Mouse (Mus musculus) heart, embryonic 14.5 days (tissue): ENCODE measurements around the gene Akap2. TPM values are rescaled to one million over a fixed set of nuclear protein-coding genes. Genes with fewer than 3 reads are reported as not detected.
A peak's percentile ranks its signal among the peaks of the same experiment; 100 is the strongest.

ENCODE experiments used
- ATAC-seq: fragments of 200-750 bp; cut with Nextera tagmentation; 2 replicates; pipeline ENCODE4 v1.8.0; 2017; ENCODE audit warnings: low read depth, moderate TSS enrichment; ENCODE audit not compliant: insufficient number of reproducible peaks, insufficient read depth, low FRiP score
- H3K27ac ChIP-seq, 2 experiments: fragments of 200-500 bp in 1 of 2; fragments of 300-500 bp in 1 of 2; sonication (generic) in 1 of 2; replicated peaks in 1 of 2; 2 replicates each; pipeline ENCODE4 v1.5.1; 2012 to 2014; ENCODE audit warnings: low read depth in 2 of 2, low read length in 2 of 2, control low read depth in 1 of 2, mild to moderate bottlenecking in 1 of 2, mixed read lengths in 1 of 2; ENCODE audit not compliant: control insufficient read depth in 1 of 2, insufficient read depth in 1 of 2
- H3K27me3 ChIP-seq: fragments of 300-500 bp; sonication (generic); 2 replicates; pipeline ENCODE4 v1.6.1; 2014; ENCODE audit warnings: mild to moderate bottlenecking, low read length, control low read depth; ENCODE audit not compliant: control insufficient read depth, insufficient read depth
- H3K36me3 ChIP-seq: fragments of 300-500 bp; sonication (generic); 2 replicates; pipeline ENCODE4 v1.6.1; 2014; ENCODE audit warnings: mild to moderate bottlenecking, control low read depth, low read length, mixed read lengths; ENCODE audit not compliant: control insufficient read depth, insufficient read depth
- H3K4me1 ChIP-seq, 2 experiments: fragments of 200-500 bp in 1 of 2; fragments of 300-500 bp in 1 of 2; sonication (generic) in 1 of 2; 2 replicates each; pipeline ENCODE4 v1.6.1; 2012 to 2014; ENCODE audit warnings: low read length in 2 of 2, control low read depth in 1 of 2, mixed read lengths in 1 of 2; ENCODE audit not compliant: control insufficient read depth in 2 of 2, insufficient read depth in 2 of 2
- H3K4me2 ChIP-seq: fragments of 300-500 bp; sonication (generic); 2 replicates; pipeline ENCODE4 v1.6.1; 2014; ENCODE audit warnings: mild to moderate bottlenecking, low read length
- H3K4me3 ChIP-seq, 2 experiments: fragments of 200-500 bp in 1 of 2; fragments of 300-500 bp in 1 of 2; sonication (generic) in 1 of 2; 2 replicates each; pipeline ENCODE4 v1.5.1; 2012 to 2014; ENCODE audit warnings: low read length in 2 of 2, mild to moderate bottlenecking in 2 of 2, control low read depth in 1 of 2, low read depth in 1 of 2, moderate library complexity in 1 of 2; ENCODE audit not compliant: control insufficient read depth in 1 of 2, insufficient read depth in 1 of 2
- H3K9ac ChIP-seq: fragments of 300-500 bp; sonication (generic); 2 replicates; pipeline ENCODE4 v1.6.1; 2014; ENCODE audit warnings: mild to moderate bottlenecking, low read length
- H3K9me3 ChIP-seq: fragments of 300-500 bp; sonication (generic); 2 replicates; pipeline ENCODE4 v1.6.1; 2016; ENCODE audit warnings: low read length, control low read depth; ENCODE audit not compliant: control insufficient read depth
- WGBS: fragments of 180-500 bp; shearing (Covaris S2); extraction: QIAGEN DNeasy Blood & Tissue Kit; methylation state at CpG from one replicate; pipeline ENCODE4 v1.1.7; 2014; 5-methylcytosine and 5-hydroxymethylcytosine counted together
- polyA plus RNA-seq: library from polyadenylated mRNA; unstranded; fragments of >200 nt; fragmentation: Nextera tagmentation; extraction: Ambion mirVana; gene quantifications from 2 replicates; pipeline ENCODE4 v1.2.1, GENCODE M21; 2014

Akap2 gene
- polyA plus RNA-seq, 1 experiment from 2014 or later: 52.0 TPM

DNA sequence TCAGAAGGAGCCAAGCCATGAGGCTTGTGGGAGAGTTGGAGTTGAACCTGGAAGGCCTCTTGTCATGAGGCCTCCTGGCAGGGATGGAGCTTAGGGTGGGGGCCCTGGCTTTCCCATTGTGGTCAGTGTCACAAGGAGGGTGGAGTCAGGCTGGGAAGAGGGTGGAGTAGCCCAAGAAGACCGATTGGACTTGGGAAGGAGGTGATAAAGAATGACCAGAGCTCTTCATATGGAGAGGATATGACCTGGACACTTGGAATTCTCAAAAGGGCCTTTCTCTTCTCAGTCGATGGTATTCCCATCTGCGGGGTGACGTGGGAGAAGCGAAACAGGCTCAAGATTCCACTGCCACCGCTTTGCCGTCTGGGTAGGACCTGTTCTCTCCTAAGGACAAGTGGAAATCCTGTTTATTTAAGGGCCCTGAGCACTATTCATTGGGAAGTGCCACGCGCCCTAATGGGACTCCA lies 38.4 kb upstream of the Akap2 start:
- no peak for ATAC-seq

DNA sequence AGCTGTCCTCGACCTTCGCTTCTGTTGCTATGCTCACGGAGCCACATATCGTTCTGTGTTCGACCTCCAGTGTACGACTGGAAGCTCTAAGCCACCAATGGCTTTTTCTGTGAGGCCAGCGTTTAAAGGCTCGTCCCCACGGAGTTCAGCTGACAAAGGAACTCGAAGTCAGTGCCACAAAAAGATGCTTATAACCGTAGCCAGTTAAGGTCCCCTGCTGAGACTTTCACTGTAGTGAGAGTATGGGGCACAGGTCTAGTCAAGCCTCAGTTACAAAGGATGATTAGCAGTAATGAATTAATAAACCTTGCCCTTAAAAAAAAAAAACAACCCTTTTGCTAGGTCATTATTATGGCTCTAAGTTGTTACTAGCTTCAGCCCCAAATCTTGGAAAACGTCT lies 37.3 kb upstream of the Akap2 start:
- no peak overlapping the region for H3K4me3 ChIP-seq
- H3K36me3 ChIP-seq: peaks cover 34% of the 10 kb centered on the region
- peaks cover 23 to 54% of the 10 kb centered on the region in 2 experiments for H3K4me1 ChIP-seq
- H3K9me3 ChIP-seq: no peaks in the 10 kb centered on the region
- H3K27ac ChIP-seq: no peak overlapping the region
- ATAC-seq: no peak
- no peak overlapping the region for H3K9ac ChIP-seq
- no peak overlapping the region for H3K4me2 ChIP-seq
- 88% methylated on average over 12 of the region's 12 CpGs for WGBS
- H3K27me3 ChIP-seq: no peaks in the 10 kb centered on the region

More for the DNA sequence above, 38.4 kb upstream of the Akap2 start:
- H3K4me3 ChIP-seq: no peak overlapping the region
- peaks cover 28 to 54% of the 10 kb centered on the region in 2 experiments for H3K4me1 ChIP-seq
- WGBS: 66% methylated on average over 9 of the region's 9 CpGs
- no peaks in the 10 kb centered on the region for H3K27me3 ChIP-seq
- peaks cover 34% of the 10 kb centered on the region for H3K36me3 ChIP-seq
- H3K27ac ChIP-seq: no peak overlapping the region
- no peaks in the 10 kb centered on the region for H3K9me3 ChIP-seq
- no peak overlapping the region for H3K9ac ChIP-seq
- H3K4me2 ChIP-seq: no peak overlapping the region

- H3K27ac ChIP-seq: 0 out of 4 replicates have a peak overlapping the region, but pooled peaks of 1 of the 2 experiments have one; percentile 4
- WGBS: 71% methylated on average over 12 of the region's 12 CpGs
These were observed 35.9 kb upstream of the Akap2 start for GRCm38 (mm10) chr4:57681511-57681910.

GRCm38 (mm10) chr4:57682341-57682740 lies 35.1 kb upstream of the Akap2 start:
- Histone ChIP-seq H3K4me1 (peaks cover 14 to 44% of the 10 kb centered on the region in 2 experiments), H3K9me3 (no peaks in the 10 kb centered on the region), H3K9ac (no peak overlapping the region), H3K4me2 (no peak overlapping the region), H3K4me3 (no peak overlapping the region), H3K27me3 (no peaks in the 10 kb centered on the region), H3K27ac (peak overlapping the region in 1 of 2 experiments; percentile 35; a peak in 1 of 4 replicates), H3K36me3 (peaks cover 28% of the 10 kb centered on the region)
- no peak for ATAC-seq
- 91% methylated on average over 2 of the region's 2 CpGs for WGBS

More at GRCm38 (mm10) chr4:57681511-57681910, 35.9 kb upstream of the Akap2 start:
- H3K4me2 ChIP-seq: no peak overlapping the region
- H3K27me3 ChIP-seq: no peaks in the 10 kb centered on the region
- H3K4me1 ChIP-seq: peaks cover 14 to 44% of the 10 kb centered on the region in 2 experiments
- no peak for ATAC-seq
- H3K9ac ChIP-seq: no peak overlapping the region
- H3K36me3 ChIP-seq: peaks cover 28% of the 10 kb centered on the region
- no peaks in the 10 kb centered on the region for H3K9me3 ChIP-seq
- no peak overlapping the region for H3K4me3 ChIP-seq

GRCm38 (mm10) chr4:57682944-57683343 lies 34.5 kb upstream of the Akap2 start:
- no peak overlapping the region for H3K9ac ChIP-seq
- 73% methylated on average over 11 of the region's 11 CpGs for WGBS
- H3K4me3 ChIP-seq: no peak overlapping the region
- peaks cover 29% of the 10 kb centered on the region for H3K36me3 ChIP-seq
- H3K9me3 ChIP-seq: no peaks in the 10 kb centered on the region
- H3K4me2 ChIP-seq: no peak overlapping the region
- H3K27ac ChIP-seq: peak overlapping the region in 1 of 2 experiments; percentile 35; a peak in 1 of 4 replicates
- no peaks in the 10 kb centered on the region for H3K27me3 ChIP-seq
- no peak for ATAC-seq
- peaks cover 14 to 44% of the 10 kb centered on the region in 2 experiments for H3K4me1 ChIP-seq

- H3K36me3 ChIP-seq: peaks cover 29% of the 10 kb centered on the region
- no peak overlapping the region for H3K4me2 ChIP-seq
- WGBS: 56% methylated on average over 12 of the region's 12 CpGs
- H3K9me3 ChIP-seq: no peaks in the 10 kb centered on the region
- H3K27ac ChIP-seq: peak overlapping the region in 1 of 2 experiments; percentile 12; a peak in 1 of 4 replicates
- no peaks in the 10 kb centered on the region for H3K27me3 ChIP-seq
- ATAC-seq: no peak
- H3K4me1 ChIP-seq: peaks cover 14 to 39% of the 10 kb centered on the region in 2 experiments
- no peak overlapping the region; the same call in 1 of the 2 replicates for H3K9ac ChIP-seq
- no peak overlapping the region for H3K4me3 ChIP-seq
These were observed 32.7 kb upstream of the Akap2 start for GRCm38 (mm10) chr4:57684676-57685215.

GRCm38 (mm10) chr4:57686736-57687135 lies 30.7 kb upstream of the Akap2 start:
- Histone ChIP-seq H3K27me3 (no peaks in the 10 kb centered on the region), H3K9me3 (no peaks in the 10 kb centered on the region), H3K4me1 (peaks cover 14 to 34% of the 10 kb centered on the region in 2 experiments), H3K9ac (no peak overlapping the region), H3K36me3 (peaks cover 43% of the 10 kb centered on the region), H3K4me2 (no peak overlapping the region), H3K4me3 (no peak overlapping the region), H3K27ac (no peak overlapping the region)
- no peak for ATAC-seq
- WGBS: 74% methylated on average over 3 of the region's 3 CpGs
